Mouse (Mus musculus) skeletal muscle tissue, adult 2 months (tissue): ENCODE measurements at regions not wholly inside any gene's neighbourhood (a gene's known extent, or its start where the extent isn't known, plus 50 kb on each side); places are given as distances from the start of the nearest gene placed in this dataset.

Experiments used
- DNase-seq: peaks from one replicate; pipeline ENCODE4 v3.0.0-alpha.2; 2012; ENCODE audit warnings: low read depth, low spot score

DNA sequence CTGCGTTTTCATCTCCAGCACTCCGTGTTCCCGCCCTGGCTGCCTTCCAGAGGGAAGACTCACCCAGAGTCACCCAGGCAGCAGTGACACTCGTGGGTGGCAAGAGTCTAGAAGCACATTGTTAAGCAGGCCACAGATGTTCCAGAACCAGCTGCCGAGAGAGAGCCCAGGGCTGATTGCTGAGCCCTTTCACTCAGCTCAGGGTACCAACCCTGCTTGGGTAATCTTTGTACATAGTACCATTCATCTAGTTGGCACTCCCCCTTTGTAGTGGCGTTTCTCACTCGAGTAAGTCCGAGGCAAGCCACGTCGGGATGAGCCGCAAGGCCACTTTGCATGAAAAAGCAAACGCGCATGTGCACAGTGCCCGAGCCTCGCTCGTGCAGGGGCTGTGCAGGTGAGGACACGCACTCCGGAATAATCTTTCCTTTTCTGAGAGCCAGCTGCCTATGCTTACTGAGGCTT, 156.9 kb downstream of the Zfp281 start:
- DNase-seq = no peak

DNA sequence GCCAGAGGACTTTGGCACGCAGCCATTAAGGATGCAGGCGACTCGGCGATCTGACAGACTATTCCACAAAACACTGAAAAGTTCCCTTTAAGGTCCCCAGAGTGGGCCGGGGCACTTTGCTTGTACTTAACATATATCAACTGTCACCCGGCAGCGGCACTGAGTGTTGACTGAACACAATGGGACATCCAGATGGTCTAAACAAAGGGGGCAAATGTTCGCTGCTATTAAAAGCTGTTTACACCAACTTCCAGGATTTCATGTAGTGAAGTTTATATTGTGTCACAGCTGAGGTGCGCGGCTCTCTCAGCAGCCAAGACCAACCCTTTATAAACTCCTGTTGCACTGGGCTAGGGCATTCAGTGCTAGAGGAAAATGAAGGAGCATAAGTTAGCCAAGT, 157.6 kb downstream of the Zfp281 start:
- no peak for DNase-seq

DNA sequence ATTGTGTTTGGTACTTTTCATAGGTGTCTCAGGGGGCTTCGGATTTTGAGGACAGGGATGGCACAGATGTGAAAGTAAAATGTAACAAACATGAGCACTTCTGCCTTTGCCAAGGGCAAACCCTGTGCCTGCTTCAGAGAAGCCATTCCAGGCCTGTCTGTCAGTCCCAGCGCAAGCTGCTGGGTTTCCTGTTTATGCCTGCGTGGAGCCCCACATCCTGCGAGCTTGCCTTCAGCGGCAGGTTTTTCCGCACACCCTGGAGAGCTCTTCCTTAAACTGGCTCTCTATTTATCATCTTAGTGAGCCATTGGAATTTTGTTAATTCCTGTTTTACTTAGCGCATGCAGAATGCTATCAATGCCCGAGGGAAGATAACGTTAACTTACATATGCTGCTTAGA, 159.5 kb downstream of the Zfp281 start:
- no peak for DNase-seq

- DNase-seq = no peak
These were observed 164.3 kb downstream of the Zfp281 start for GRCm38 (mm10) chr1:136788979-136789513.

- DNase-seq = no peak
These were observed 166.9 kb downstream of the Zfp281 start for GRCm38 (mm10) chr1:136791641-136792040.
